Mouse (Mus musculus): ENCODE measurements around the gene Ttll12.
A peak's percentile ranks its signal among the peaks of the same experiment; 100 is the strongest.

Gene Ttll12

DNA sequence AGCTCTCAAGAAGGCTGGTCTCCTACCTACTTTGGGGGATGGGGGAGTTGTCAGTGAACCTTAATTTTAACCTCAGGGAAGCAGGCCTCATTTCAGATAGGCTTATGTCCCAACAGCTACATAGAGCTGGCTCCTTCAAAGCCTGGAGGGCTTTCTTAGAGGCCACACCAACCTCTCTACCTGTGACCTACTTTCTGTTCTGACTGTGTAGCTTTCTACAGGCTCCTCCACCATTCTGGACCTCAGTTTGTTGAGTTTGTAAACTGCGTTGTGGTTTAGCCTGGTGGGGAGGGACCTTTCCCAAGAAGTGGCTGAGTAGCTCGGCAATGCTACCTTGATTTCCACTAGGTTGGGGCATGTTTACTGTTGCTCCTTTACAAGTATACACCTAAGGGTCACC, 67.2 kb downstream of the Ttll12 start:
- DNase-seq (ENCODE audit: low read depth, low spot score) = no peak

DNA sequence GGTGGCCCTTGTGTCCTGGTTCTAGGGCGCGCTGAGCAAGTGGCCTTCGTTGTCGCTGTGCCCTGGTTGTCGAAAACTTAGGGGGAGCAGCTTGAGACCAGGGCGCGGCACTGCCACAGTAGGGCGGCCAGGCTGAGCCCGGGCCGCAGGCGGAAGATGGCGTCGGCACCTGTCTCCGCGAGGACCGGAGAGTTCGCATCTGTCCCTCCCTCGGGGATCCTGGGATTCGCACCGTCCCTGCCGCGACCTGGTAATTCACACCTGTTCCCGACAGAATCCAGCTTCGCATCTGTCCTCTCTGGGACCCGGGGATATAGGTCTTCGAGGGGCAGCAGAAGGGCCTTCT, 67.9 kb downstream of the Ttll12 start:
- DNase-seq (ENCODE audit: low read depth, low spot score) = no peak

DNA sequence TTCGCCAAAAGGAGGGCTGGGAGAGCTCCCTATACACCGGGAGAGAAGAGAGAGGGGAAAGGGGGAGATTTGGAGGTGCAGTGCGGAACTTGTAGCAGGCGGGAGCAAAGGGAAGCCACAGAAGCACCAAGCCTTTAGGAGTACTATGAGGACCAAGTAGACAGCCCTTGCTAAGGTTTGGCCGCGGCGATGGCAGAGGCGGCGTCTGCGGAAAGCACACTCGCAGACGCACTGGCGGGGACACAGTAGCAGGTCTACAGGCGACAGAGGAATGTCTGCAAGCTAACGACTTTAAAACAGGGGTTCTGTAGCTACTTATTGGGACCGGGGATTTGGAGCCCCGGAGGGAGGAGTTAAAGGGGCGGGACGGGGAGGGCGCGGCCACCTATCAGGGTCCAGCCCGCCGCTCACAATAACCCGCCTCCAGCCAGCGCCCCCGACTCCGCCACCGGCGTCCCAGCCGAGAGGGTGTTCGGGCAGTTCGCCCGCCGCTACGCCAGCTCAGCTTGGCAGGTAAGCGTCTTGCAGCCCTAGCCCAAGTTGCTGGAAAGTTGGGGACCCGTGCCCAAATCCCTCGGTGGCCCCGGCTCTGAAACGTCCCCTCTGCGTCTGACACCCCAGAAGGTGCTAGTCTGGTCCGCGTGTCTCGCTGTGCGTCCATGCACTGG, 68.4 kb downstream of the Ttll12 start, which contains the start of gene Bik:
Bik (plus strand) TSS at position 439 of the 668 bp plus-strand sequence.
- peak; percentile 44 for DNase-seq (ENCODE audit: low read depth, low spot score)
